Comparison of ENCODE assay signal across 9 mouse cellular contexts in the genomic region with DNA sequence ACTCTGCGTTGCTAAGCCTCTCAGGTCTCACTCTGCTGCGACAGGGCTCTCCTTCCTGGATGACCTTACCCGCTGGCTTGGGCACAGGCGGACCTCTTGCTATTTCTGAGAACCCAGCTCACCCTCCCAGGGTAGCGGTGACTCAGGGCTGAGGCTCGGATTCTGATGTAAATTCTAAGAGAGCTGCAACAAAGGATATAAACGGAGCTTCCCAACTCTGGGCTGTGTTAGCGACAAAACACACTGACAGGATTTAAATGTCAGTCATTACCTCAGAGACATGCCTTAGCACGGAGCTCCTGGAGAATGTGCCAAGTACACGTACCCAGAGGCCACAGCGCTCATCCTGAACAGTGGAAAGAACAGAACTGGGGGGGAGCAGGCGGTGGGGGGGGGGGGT. TPM values are rescaled to one million over a fixed set of nuclear protein-coding genes. Genes with fewer than 3 reads are reported as not detected.
A peak's percentile ranks its signal among the peaks of the same experiment; 100 is the strongest.
DNase-seq lines count a peak whose midpoint lies in the region; ATAC-seq and TF ChIP-seq lines count a peak whose summit lies in the region.
"Had no signal": no experiment of that assay in that cellular context is flagged by ENCODE, and none has a peak within 500 bp of the region (broad histone marks: within the 10 kb centered on the region; RNA-seq: fewer than 3 reads in every experiment).

No protein-coding gene starts in this region.

- H3K4me1 ChIP-seq in kidney, postnatal 0 days (replicated peaks; ENCODE audit: insufficient read depth, low read length), result 0 out of 2 replicates have a peak, but pooled peaks cover 10% of the 10 kb centered on the region
- H3K4me1 ChIP-seq in midbrain, embryonic 14.5 days (ENCODE audit: control insufficient read depth, insufficient read depth, low read length), result peaks cover 8% of the 10 kb centered on the region; the same call in 1 of the 2 replicates

- H3K36me3 ChIP-seq in kidney, postnatal 0 days (ENCODE audit: insufficient read depth, low read length), result no peaks in the 10 kb centered on the region
- H3K36me3 ChIP-seq in midbrain, embryonic 14.5 days (ENCODE audit: control insufficient read depth, insufficient read depth, low read length), result no peaks in the 10 kb centered on the region

- H3K27ac ChIP-seq in kidney, postnatal 0 days, result peak overlapping the region; percentile 44; the same call in 1 of the 2 replicates
- H3K27ac ChIP-seq in midbrain, embryonic 14.5 days (replicated peaks; ENCODE audit: low read depth, low read length), result peak overlapping the region; percentile 60
- H3K27ac ChIP-seq: macrophage had no signal

- WGBS in kidney, postnatal 0 days, result 60% methylated on average over 12 of the region's 12 CpGs
- WGBS in midbrain, embryonic 14.5 days, result 19% methylated on average over 12 of the region's 12 CpGs

- no peak overlapping the region for H3K4me3 ChIP-seq in kidney, postnatal 0 days (replicated peaks; ENCODE audit: low read depth, low read length)
- no peak overlapping the region for H3K4me3 ChIP-seq in midbrain, embryonic 14.5 days (replicated peaks; ENCODE audit: low read depth, low read length)

- ATAC-seq in kidney, postnatal 0 days (replicated peaks; ENCODE audit: low FRiP score, low read depth), result 0 out of 2 replicates have a peak, but pooled peaks have one; percentile 31
- no peak for ATAC-seq in midbrain, embryonic 14.5 days (ENCODE audit: low FRiP score, low TSS enrichment)

- H3K27me3 ChIP-seq in kidney, postnatal 0 days (ENCODE audit: insufficient read depth, low read length), result no peaks in the 10 kb centered on the region
- H3K27me3 ChIP-seq in midbrain, embryonic 14.5 days (ENCODE audit: control insufficient read depth, insufficient read depth, low read length), result no peaks in the 10 kb centered on the region

- no peak for TF ChIP-seq CTCF in kidney, postnatal 0 days (IDR thresholded peaks at IDR 0.05; ENCODE audit: low read depth)

- H3K9me3 ChIP-seq in kidney, postnatal 0 days (replicated peaks; ENCODE audit: low read length), result no peaks in the 10 kb centered on the region
- no peaks in the 10 kb centered on the region for H3K9me3 ChIP-seq in midbrain, embryonic 14.5 days (ENCODE audit: control insufficient read depth, low read length)

- no peak for DNase-seq in kidney, postnatal 0 days (ENCODE audit: low spot score)
- no peak for DNase-seq in kidney, adult 18-20 months
- DNase-seq in adrenal gland, postnatal 36 days, result peak; percentile 68 to 71
- DNase-seq in heart, adult 8-10 months (ENCODE audit: low spot score), result peak; percentile 16
- DNase-seq in midbrain, embryonic 14.5 days, result peak; percentile 53
- DNase-seq in kidney, postnatal 25 days, result no peak
- DNase-seq in ovary, postnatal 36 days (ENCODE audit: low spot score), result no peak
- no peak for DNase-seq in spleen, postnatal 14 days (ENCODE audit: low spot score in 2 of 2)

- no peak overlapping the region for H3K4me2 ChIP-seq in kidney, postnatal 0 days (ENCODE audit: low read length)
- no peak overlapping the region for H3K4me2 ChIP-seq in midbrain, embryonic 14.5 days (ENCODE audit: low read length)

- H3K9ac ChIP-seq in kidney, postnatal 0 days (ENCODE audit: low read depth, low read length), result no peak overlapping the region
- no peak overlapping the region; the same call in 1 of the 2 replicates for H3K9ac ChIP-seq in midbrain, embryonic 14.5 days (replicated peaks; ENCODE audit: low read length)

RNA-seq across cellular contexts. Expression of a gene that starts 49.6 kb away (rescaled TPM):
- polyA plus RNA-seq in kidney, postnatal 0 days (2015; fragmentation: Nextera tagmentation; extraction: Ambion mirVana), result 79.5 and 81.3 TPM in 2 replicates
- 100 to 1,000 TPM; 130 to 159 TPM for total RNA-seq in adrenal gland, postnatal 36 days (2021)
- total RNA-seq in heart, adult 8-10 months (2022), result 100 to 1,000 TPM; 149 to 181 (median 160) TPM
- 49.5 and 50.4 TPM in 2 replicates for polyA plus RNA-seq in midbrain, embryonic 14.5 days (2014; fragmentation: Nextera tagmentation; extraction: Ambion mirVana)

Comparison
In these comparisons a context has a peak if more than half of its experiments do, and no peak if none do; other contexts are left out.
1. DNase-seq: peak in adrenal gland, postnatal 36 days (2 of 2), heart, adult 8-10 months (single experiment) and midbrain, embryonic 14.5 days (single experiment); none in kidney, postnatal 0 days (single experiment), kidney, adult 18-20 months (single experiment), kidney, postnatal 25 days (0 of 2), ovary, postnatal 36 days (single experiment) and spleen, postnatal 14 days (0 of 2).